Mouse (Mus musculus) liver, postnatal 0 days (tissue): ENCODE measurements around the gene Blzf1.

ENCODE experiments used
- CTCF ChIP-seq: sonication (generic); IDR thresholded peaks from 2 replicates; pipeline ENCODE4 v1.5.1; 2016; ENCODE audit warnings: antibody characterized with exemption, low read depth
- EP300 ChIP-seq: IDR thresholded peaks from 2 replicates; pipeline ENCODE4 v1.6.1; 2016; ENCODE audit warnings: antibody characterized with exemption, low read depth, mild to moderate bottlenecking

GRCm38 (mm10) chr1:164324221-164324620 lies 16.9 kb upstream of the Blzf1 start:
- TF ChIP-seq CTCF (no peak), EP300 (no peak)
